In genomic region chr8:105448596-105448995, GRCm38 (mm10) we compare ENCODE assay signal across 32 mouse cellular contexts. TPM values are rescaled to one million over a fixed set of nuclear protein-coding genes. Genes with fewer than 3 reads are reported as not detected.
A peak's percentile ranks its signal among the peaks of the same experiment; 100 is the strongest.
DNase-seq lines count a peak whose midpoint lies in the region; ATAC-seq and TF ChIP-seq lines count a peak whose summit lies in the region.
"Had no signal": no experiment of that assay in that cellular context is flagged by ENCODE, and none has a peak within 500 bp of the region (broad histone marks: within the 10 kb centered on the region; RNA-seq: fewer than 3 reads in every experiment).

No protein-coding gene starts in this region.

- no peaks in the 10 kb centered on the region for H3K36me3 ChIP-seq in liver, embryonic 11.5 days (ENCODE audit: control insufficient read depth, insufficient read depth, low read length)
- no peaks in the 10 kb centered on the region for H3K36me3 ChIP-seq in liver, postnatal 0 days (replicated peaks; ENCODE audit: insufficient read depth, low read length)
- H3K36me3 ChIP-seq: embryonic facial prominence, embryonic 15.5 days; hindbrain, embryonic 15.5 days; limb, embryonic 13.5 days; midbrain, embryonic 12.5 days had no signal

- H3K4me2 ChIP-seq in liver, embryonic 11.5 days: peak overlapping the region; percentile 67
- peak overlapping the region; percentile 58 for H3K4me2 ChIP-seq in liver, postnatal 0 days (ENCODE audit: low read depth, low read length)
- H3K4me2 ChIP-seq: embryonic facial prominence, embryonic 15.5 days; hindbrain, embryonic 15.5 days; limb, embryonic 13.5 days; lung, embryonic 14.5 days; midbrain, embryonic 12.5 days had no signal

- peak overlapping the region; percentile 59 for H3K9ac ChIP-seq in liver, embryonic 11.5 days (ENCODE audit: low read depth, low read length)
- 0 out of 2 replicates have a peak overlapping the region, but pooled peaks have one; percentile 17 for H3K9ac ChIP-seq in liver, postnatal 0 days (replicated peaks)
- H3K9ac ChIP-seq: embryonic facial prominence, embryonic 15.5 days; hindbrain, embryonic 15.5 days; limb, embryonic 13.5 days; lung, embryonic 14.5 days; midbrain, embryonic 12.5 days had no signal

- no peaks in the 10 kb centered on the region for H3K9me3 ChIP-seq in liver, embryonic 11.5 days (ENCODE audit: control insufficient read depth, low read length)
- no peaks in the 10 kb centered on the region for H3K9me3 ChIP-seq in liver, postnatal 0 days (ENCODE audit: low read length)
- H3K9me3 ChIP-seq: embryonic facial prominence, embryonic 15.5 days; hindbrain, embryonic 15.5 days; limb, embryonic 13.5 days; midbrain, embryonic 12.5 days had no signal

- peak overlapping the region; percentile 8; the same call in 1 of the 2 replicates for H3K4me3 ChIP-seq in liver, embryonic 11.5 days (ENCODE audit: low read depth, low read length)
- no peak overlapping the region for H3K4me3 ChIP-seq in liver, postnatal 0 days (ENCODE audit: low read depth, low read length)
- H3K4me3 ChIP-seq: embryonic facial prominence, embryonic 15.5 days; hindbrain, embryonic 15.5 days; layer of hippocampus, adult 2 months; limb, embryonic 13.5 days; midbrain, embryonic 12.5 days had no signal

- DNase-seq in heart, adult 11 months: peak; percentile 56
- no peak for DNase-seq in heart, postnatal 10 days
- DNase-seq in c-Kit-positive CD71-positive TER-119-negative erythroid progenitor cells, embryonic 14.5 days (ENCODE audit: low read depth): peak; percentile 63
- DNase-seq in liver, embryonic 11.5 days (ENCODE audit: low spot score): no peak
- DNase-seq in liver, postnatal 0 days: no peak
- no peak for DNase-seq in retina, postnatal 1 day
- no peak for DNase-seq in frontal cortex, postnatal 25 days (ENCODE audit: low spot score in 2 of 2)
- DNase-seq: adrenal gland, postnatal 14 days; cerebellum, adult 11 months; cerebellum, adult 9-11 months; gastrocnemius, postnatal 36 days; heart, postnatal 36 days; kidney, postnatal 25 days; layer of hippocampus, postnatal 36 days; lung, embryonic 14.5 days; lung, postnatal 36 days; right cerebral cortex, postnatal 25 days; spleen, adult 18-20 months; thymus, postnatal 36 days had no signal

- peak overlapping the region; percentile 89 for H3K27ac ChIP-seq in liver, embryonic 11.5 days (ENCODE audit: low read depth, low read length)
- H3K27ac ChIP-seq in liver, postnatal 0 days (ENCODE audit: low read depth): peak overlapping the region; percentile 68
- H3K27ac ChIP-seq: embryonic facial prominence, embryonic 15.5 days; hindbrain, embryonic 15.5 days; layer of hippocampus, adult 2 months; limb, embryonic 13.5 days; midbrain, embryonic 12.5 days had no signal

- no peak for TF ChIP-seq CTCF in liver, postnatal 0 days (IDR thresholded peaks at IDR 0.05; ENCODE audit: low read depth)

- peak; percentile 91 for ATAC-seq in liver, embryonic 11.5 days (replicated peaks; ENCODE audit: low FRiP score)
- ATAC-seq in liver, postnatal 0 days: peak; percentile 92
- no peak for ATAC-seq in monocyte, adult 5-6 weeks (replicated peaks; ENCODE audit: insufficient number of reproducible peaks, low FRiP score, low TSS enrichment, poor library complexity, severe bottlenecking)

- peak; percentile 77 for TF ChIP-seq EP300 in liver, postnatal 0 days (IDR thresholded peaks at IDR 0.05; ENCODE audit: low read depth)

- WGBS in liver, embryonic 11.5 days: 57% methylated on average over 5 of the region's 5 CpGs
- WGBS in liver, postnatal 0 days (ENCODE audit: insufficient replicate concordance): 57% methylated on average over 5 of the region's 5 CpGs

- intact Hi-C loops in heart, postnatal 10 days (cut with DNase I): loop anchor here (5.0 kb wide), 1 partner anchor 36 kb away; the partner anchor contains the start of genes Kctd19 and Lrrc36

- H3K4me1 ChIP-seq in liver, embryonic 11.5 days (replicated peaks; ENCODE audit: control insufficient read depth, insufficient read depth, low read length): peaks cover 15% of the 10 kb centered on the region
- peaks cover 16% of the 10 kb centered on the region for H3K4me1 ChIP-seq in liver, postnatal 0 days (ENCODE audit: insufficient read depth)

- peaks cover 5% of the 10 kb centered on the region; the same call in 1 of the 2 replicates for H3K27me3 ChIP-seq in liver, embryonic 11.5 days (replicated peaks; ENCODE audit: control insufficient read depth, insufficient read depth, low read length)
- no peaks in the 10 kb centered on the region for H3K27me3 ChIP-seq in liver, postnatal 0 days (ENCODE audit: insufficient read depth, low read length)
- H3K27me3 ChIP-seq: embryonic facial prominence, embryonic 15.5 days; hindbrain, embryonic 15.5 days; limb, embryonic 13.5 days; midbrain, embryonic 12.5 days had no signal

RNA-seq across cellular contexts. Expression of gene Tppp3, which starts 22.7 kb away (rescaled TPM):
- total RNA-seq in heart, postnatal 10 days (2021): 10 to 100 TPM; 55.8 to 56.1 TPM
- 3.1 and 3.2 TPM in 2 replicates for polyA plus RNA-seq in liver, embryonic 11.5 days (2014; fragmentation: Nextera tagmentation; extraction: Ambion mirVana)
- 1.4 and 3.8 TPM in 2 replicates for polyA plus RNA-seq in liver, postnatal 0 days (2015; fragmentation: Nextera tagmentation; extraction: Ambion mirVana)
- 164 to 258 TPM (median 248 TPM) in 3 replicates for total RNA-seq in monocyte, adult 5-6 weeks (2017)
- total RNA-seq: common myeloid progenitor, adult 5-6 weeks had no signal

RNA-seq across cellular contexts. Expression of gene Lrrc36, which starts 35.2 kb away (rescaled TPM):
- 1 to 10 TPM in 1 of 2 experiments, under 1 TPM in 1; 0.77 to 1.2 TPM for total RNA-seq in heart, postnatal 10 days (2021)
- polyA plus RNA-seq in liver, embryonic 11.5 days (2014; fragmentation: Nextera tagmentation; extraction: Ambion mirVana): 0.19 TPM in 1 of 2 replicates, not detected in the other
- polyA plus RNA-seq in liver, postnatal 0 days (2015; fragmentation: Nextera tagmentation; extraction: Ambion mirVana): 0.09 and 0.11 TPM in 2 replicates
- total RNA-seq in monocyte, adult 5-6 weeks (2017): not detected in 3 replicates
- polyA plus RNA-seq: kidney, embryonic 14.5 days had no signal

RNA-seq across cellular contexts. Expression of gene Kctd19, which starts 35.3 kb away (rescaled TPM):
- total RNA-seq in heart, postnatal 10 days (2021): under 1 TPM in 1 of 2 experiments, not detected in 1; 0.12 TPM
- polyA plus RNA-seq in liver, embryonic 11.5 days (2014; fragmentation: Nextera tagmentation; extraction: Ambion mirVana): not detected in 2 replicates
- polyA plus RNA-seq in liver, postnatal 0 days (2015; fragmentation: Nextera tagmentation; extraction: Ambion mirVana): not detected in 2 replicates
- 0.32 TPM in 1 of 3 replicates, not detected in the others for total RNA-seq in monocyte, adult 5-6 weeks (2017)
- total RNA-seq: common myeloid progenitor, adult 5-6 weeks; gastrocnemius, postnatal 36 days; layer of hippocampus, adult 2 months; layer of hippocampus, postnatal 36 days; left cerebral cortex, postnatal 25 days had no signal
- polyA plus RNA-seq: embryonic facial prominence, embryonic 15.5 days; forebrain, embryonic 11.5 days; heart, embryonic 14.5 days; hindbrain, embryonic 15.5 days; intestine, embryonic 14.5 days; kidney, embryonic 14.5 days; limb, embryonic 13.5 days; midbrain, embryonic 12.5 days; neural tube, embryonic 11.5 days had no signal

RNA-seq across cellular contexts. Expression of gene Zdhhc1, which starts 48.1 kb away (rescaled TPM):
- 10 to 100 TPM; 14.8 to 16.8 TPM for total RNA-seq in heart, postnatal 10 days (2021)
- 6.4 and 8.9 TPM in 2 replicates for polyA plus RNA-seq in liver, embryonic 11.5 days (2014; fragmentation: Nextera tagmentation; extraction: Ambion mirVana)
- 2.1 and 2.3 TPM in 2 replicates for polyA plus RNA-seq in liver, postnatal 0 days (2015; fragmentation: Nextera tagmentation; extraction: Ambion mirVana)
- 0.43 to 0.49 TPM (median 0.48 TPM) in 3 replicates for total RNA-seq in monocyte, adult 5-6 weeks (2017)

Comparison
In these comparisons a context has a peak if more than half of its experiments do, and no peak if none do; other contexts are left out.
1. DNase-seq: peak in heart, adult 11 months (single experiment) and c-Kit-positive CD71-positive TER-119-negative erythroid progenitor cells, embryonic 14.5 days (single experiment); none in heart, postnatal 10 days (0 of 2), liver, embryonic 11.5 days (single experiment), liver, postnatal 0 days (single experiment), retina, postnatal 1 day (single experiment) and frontal cortex, postnatal 25 days (0 of 2).